Mouse (Mus musculus) heart, embryonic 13.5 days (tissue): ENCODE measurements around the gene Arl2. TPM values are rescaled to one million over a fixed set of nuclear protein-coding genes. Genes with fewer than 3 reads are reported as not detected.

ENCODE experiments used
- ATAC-seq: fragments of 200-750 bp; cut with Nextera tagmentation; 2 replicates; pipeline ENCODE4 v1.8.0; 2017; ENCODE audit warnings: moderate TSS enrichment; ENCODE audit not compliant: insufficient number of reproducible peaks, low FRiP score, low TSS enrichment; ENCODE audit errors: extremely low read depth
- H3K27ac ChIP-seq: fragments of 300-500 bp; sonication (generic); replicated peaks from 2 replicates; pipeline ENCODE4 v1.5.1; 2015; ENCODE audit warnings: moderate library complexity, mild to moderate bottlenecking, inconsistent platforms
- H3K27me3 ChIP-seq: fragments of 300-500 bp; sonication (generic); replicated peaks from 2 replicates; pipeline ENCODE4 v1.6.1; 2015; ENCODE audit warnings: mild to moderate bottlenecking, inconsistent platforms
- H3K36me3 ChIP-seq: fragments of 300-500 bp; sonication (generic); 2 replicates; pipeline ENCODE4 v1.6.1; 2015; ENCODE audit warnings: mild to moderate bottlenecking, inconsistent platforms
- H3K4me1 ChIP-seq: fragments of 300-500 bp; sonication (generic); 2 replicates; pipeline ENCODE4 v1.6.1; 2015; ENCODE audit warnings: inconsistent platforms
- H3K4me2 ChIP-seq: fragments of 300-500 bp; sonication (generic); 2 replicates; pipeline ENCODE4 v1.6.1; 2015; ENCODE audit warnings: inconsistent platforms, mild to moderate bottlenecking, moderate library complexity
- H3K4me3 ChIP-seq: fragments of 300-500 bp; sonication (generic); 2 replicates; pipeline ENCODE4 v1.5.1; 2015; ENCODE audit warnings: moderate library complexity, mild to moderate bottlenecking, inconsistent platforms
- H3K9ac ChIP-seq: fragments of 300-500 bp; sonication (generic); 2 replicates; pipeline ENCODE4 v1.6.1; 2015; ENCODE audit warnings: inconsistent platforms, mild to moderate bottlenecking, moderate library complexity
- H3K9me3 ChIP-seq: fragments of 300-500 bp; sonication (generic); 2 replicates; pipeline ENCODE4 v1.6.1; 2016; ENCODE audit warnings: inconsistent platforms
- WGBS: fragments of 180-500 bp; shearing (Covaris S2); methylation state at CpG from one replicate; pipeline ENCODE4 v1.1.7; 2015; ENCODE audit warnings: mixed read lengths; 5-methylcytosine and 5-hydroxymethylcytosine counted together
- polyA plus RNA-seq: library from polyadenylated mRNA; unstranded; fragments of >200 nt; fragmentation: Nextera tagmentation; extraction: Ambion mirVana; gene quantifications from 2 replicates; pipeline ENCODE4 v1.2.1, GENCODE M21; 2015

Gene Arl2
- polyA plus RNA-seq, 1 experiment from 2014 or later = 83.0 TPM

- H3K27me3 ChIP-seq = no peaks in the 10 kb centered on the region
- peak overlapping the region; percentile 61 for H3K9ac ChIP-seq
- no peaks in the 10 kb centered on the region for H3K4me1 ChIP-seq
- no peak for ATAC-seq
- WGBS = 53% methylated on average over 4 of the region's 4 CpGs
- no peak overlapping the region for H3K27ac ChIP-seq
- no peaks in the 10 kb centered on the region for H3K9me3 ChIP-seq
- no peak overlapping the region for H3K4me3 ChIP-seq
- H3K36me3 ChIP-seq = peaks cover 9% of the 10 kb centered on the region; the same call in 1 of the 2 replicates
- no peak overlapping the region for H3K4me2 ChIP-seq
Measured at GRCm38 (mm10) chr19:6104476-6104875, 36.9 kb downstream of the Arl2 start.

GRCm38 (mm10) chr19:6102169-6102853 is 39.0 kb downstream of the Arl2 start:
- 68% methylated on average over 6 of the region's 6 CpGs for WGBS
- no peak for ATAC-seq

GRCm38 (mm10) chr19:6101186-6101585 is 40.2 kb downstream of the Arl2 start:
- Histone ChIP-seq H3K4me2 (no peak overlapping the region), H3K9me3 (no peaks in the 10 kb centered on the region), H3K36me3 (peaks cover 23% of the 10 kb centered on the region), H3K27ac (no peak overlapping the region), H3K4me3 (no peak overlapping the region), H3K27me3 (no peaks in the 10 kb centered on the region), H3K4me1 (no peaks in the 10 kb centered on the region), H3K9ac (no peak overlapping the region)
- WGBS = 76% methylated on average over 6 of the region's 6 CpGs
- ATAC-seq = no peak

More at GRCm38 (mm10) chr19:6102169-6102853, 39.0 kb downstream of the Arl2 start:
- no peaks in the 10 kb centered on the region for H3K9me3 ChIP-seq
- peaks cover 18% of the 10 kb centered on the region for H3K36me3 ChIP-seq
- no peak overlapping the region for H3K27ac ChIP-seq
- no peaks in the 10 kb centered on the region for H3K27me3 ChIP-seq
- H3K4me1 ChIP-seq = no peaks in the 10 kb centered on the region
- no peak overlapping the region for H3K9ac ChIP-seq
- no peak overlapping the region for H3K4me3 ChIP-seq
- H3K4me2 ChIP-seq = no peak overlapping the region

GRCm38 (mm10) chr19:6097847-6098246 is 43.5 kb downstream of the Arl2 start:
- ATAC-seq = no peak
- H3K9ac ChIP-seq = no peak overlapping the region
- no peak overlapping the region for H3K4me3 ChIP-seq
- H3K4me2 ChIP-seq = no peak overlapping the region
- H3K27ac ChIP-seq = no peak overlapping the region
- H3K27me3 ChIP-seq = no peaks in the 10 kb centered on the region
- WGBS = 82% methylated on average over 3 of the region's 3 CpGs
- peaks cover 48% of the 10 kb centered on the region for H3K36me3 ChIP-seq
- no peaks in the 10 kb centered on the region for H3K9me3 ChIP-seq
- no peaks in the 10 kb centered on the region for H3K4me1 ChIP-seq

- Histone ChIP-seq H3K36me3 (peaks cover 74% of the 10 kb centered on the region), H3K4me2 (no peak within 1 kb of the TSS)
Measured at GRCm38 (mm10) chr19:6094119-6094518, 47.2 kb downstream of the Arl2 start, which contains the start of gene AC131692.1. AC131692.1 (plus strand) TSS chr19:6094419.

GRCm38 (mm10) chr19:6088841-6089240 is 52.5 kb downstream of the Arl2 start:
- Histone ChIP-seq H3K9me3 (no peaks in the 10 kb centered on the region), H3K9ac (no peak overlapping the region), H3K4me1 (peaks cover 16% of the 10 kb centered on the region), H3K36me3 (peaks cover 69% of the 10 kb centered on the region), H3K27me3 (no peaks in the 10 kb centered on the region), H3K4me2 (no peak overlapping the region), H3K27ac (no peak overlapping the region), H3K4me3 (no peak overlapping the region)
- 91% methylated on average over 13 of the region's 13 CpGs for WGBS
- ATAC-seq = no peak

More at GRCm38 (mm10) chr19:6094119-6094518, 47.2 kb downstream of the Arl2 start, which contains the start of gene AC131692.1:
- WGBS = 88% methylated on average over 7 of the region's 7 CpGs
- H3K9me3 ChIP-seq = no peaks in the 10 kb centered on the region
- no peaks in the 10 kb centered on the region for H3K4me1 ChIP-seq
- H3K4me3 ChIP-seq = no peak within 1 kb of the TSS
- ATAC-seq = no peak
- H3K27ac ChIP-seq = no peak within 1 kb of the TSS
- no peaks in the 10 kb centered on the region for H3K27me3 ChIP-seq
- H3K9ac ChIP-seq = no peak within 1 kb of the TSS

GRCm38 (mm10) chr19:6085417-6085879 is 55.9 kb downstream of the Arl2 start:
- Histone ChIP-seq H3K9ac (peak overlapping the region; percentile 89), H3K36me3 (peaks cover 68% of the 10 kb centered on the region), H3K4me1 (peaks cover 22% of the 10 kb centered on the region), H3K27ac (peak overlapping the region; percentile 59), H3K9me3 (no peaks in the 10 kb centered on the region), H3K4me2 (peak overlapping the region; percentile 93), H3K4me3 (peak overlapping the region; percentile 84), H3K27me3 (no peaks in the 10 kb centered on the region)
- WGBS = 0% methylated on average over 17 of the region's 17 CpGs
- ATAC-seq = no peak

GRCm38 (mm10) chr19:6084478-6085248 is 56.7 kb downstream of the Arl2 start, which contains the start of the genes Zfpl1 and Cdca5:
Zfpl1 (minus strand) TSS chr19:6084956.
Cdca5 (plus strand) TSS chr19:6084983.
- H3K27me3 ChIP-seq = no peaks in the 10 kb centered on the region
- peaks cover 22% of the 10 kb centered on the region for H3K4me1 ChIP-seq
- H3K9me3 ChIP-seq = no peaks in the 10 kb centered on the region
- peak within 1 kb of the TSS; percentile 84 for H3K4me3 ChIP-seq
- ATAC-seq = peak; percentile 79
- under 1% methylated on average over 58 of the region's 58 CpGs for WGBS
- H3K27ac ChIP-seq = peak within 1 kb of the TSS; percentile 59
- peak within 1 kb of the TSS; percentile 94 for H3K4me2 ChIP-seq
- H3K9ac ChIP-seq = peak within 1 kb of the TSS; percentile 89
- peaks cover 68% of the 10 kb centered on the region for H3K36me3 ChIP-seq

Other genes with a start within 250 kb of the Arl2 start
- 1.9 and 2.0 TPM in 2 replicates for gene Tigd3, start 247.4 kb downstream of the Arl2 start, polyA plus RNA-seq
- 98.1 and 104 TPM in 2 replicates for gene Dpf2, start 228.5 kb downstream of the Arl2 start, polyA plus RNA-seq
- 8.9 and 9.3 TPM in 2 replicates for gene Cdc42ep2, start 216.7 kb downstream of the Arl2 start, polyA plus RNA-seq
- gene Pola2, start 177.3 kb downstream of the Arl2 start, polyA plus RNA-seq = 47.2 and 49.5 TPM in 2 replicates
- gene Slc22a20, start 155.4 kb downstream of the Arl2 start, polyA plus RNA-seq = not detected in 2 replicates
- gene Capn1, start 125.7 kb downstream of the Arl2 start, polyA plus RNA-seq = 5.3 and 6.0 TPM in 2 replicates
- 17.6 and 18.6 TPM in 2 replicates for gene Syvn1, start 95.0 kb downstream of the Arl2 start, polyA plus RNA-seq
- gene Mrpl49, start 83.8 kb downstream of the Arl2 start, polyA plus RNA-seq = 59.8 and 66.3 TPM in 2 replicates
- gene Fau, start 83.7 kb downstream of the Arl2 start, polyA plus RNA-seq = 467 and 540 TPM in 2 replicates
- 21.1 and 23.1 TPM in 2 replicates for gene Znhit2, start 80.4 kb downstream of the Arl2 start, polyA plus RNA-seq
- gene Tm7sf2, start 73.2 kb downstream of the Arl2 start, polyA plus RNA-seq = 7.8 and 8.0 TPM in 2 replicates
- gene Vps51, start 64.3 kb downstream of the Arl2 start, polyA plus RNA-seq = 48.1 and 48.4 TPM in 2 replicates
- gene Tmem262, start 61.5 kb downstream of the Arl2 start, polyA plus RNA-seq = not detected in 2 replicates
- gene Gm28374, start 59.3 kb downstream of the Arl2 start, polyA plus RNA-seq = 0.83 and 0.92 TPM in 2 replicates
- gene Zfpl1, start 56.6 kb downstream of the Arl2 start, polyA plus RNA-seq = 50.7 and 53.7 TPM in 2 replicates
- gene Cdca5, start 56.6 kb downstream of the Arl2 start, polyA plus RNA-seq = 27.4 and 27.6 TPM in 2 replicates
- 0.20 and 0.28 TPM in 2 replicates for gene AC131692.1, start 47.1 kb downstream of the Arl2 start, polyA plus RNA-seq
- 0.09 and 0.24 TPM in 2 replicates for gene Naaladl1, start 35.8 kb downstream of the Arl2 start, polyA plus RNA-seq
- gene Sac3d1, start 22.9 kb downstream of the Arl2 start, polyA plus RNA-seq = 30.8 and 33.0 TPM in 2 replicates
- gene Snx15, start 13.2 kb downstream of the Arl2 start, polyA plus RNA-seq = 21.0 and 23.9 TPM in 2 replicates
- not detected in 2 replicates for gene Batf2, start 565 bp downstream of the Arl2 start, polyA plus RNA-seq
- gene Majin, start 42.8 kb upstream of the Arl2 start, polyA plus RNA-seq = not detected in 2 replicates
- gene Gpha2, start 84.8 kb upstream of the Arl2 start, polyA plus RNA-seq = 0.34 TPM in 1 of 2 replicates, not detected in the other
- 20.7 and 21.2 TPM in 2 replicates for gene Ppp2r5b, start 94.3 kb upstream of the Arl2 start, polyA plus RNA-seq
- 6.5 and 7.1 TPM in 2 replicates for gene Atg2a, start 100.1 kb upstream of the Arl2 start, polyA plus RNA-seq
- gene Ehd1, start 135.2 kb upstream of the Arl2 start, polyA plus RNA-seq = 70.0 and 72.4 TPM in 2 replicates
- gene Cdc42bpg, start 164.9 kb upstream of the Arl2 start, polyA plus RNA-seq = 0.45 and 0.60 TPM in 2 replicates
- 46.9 and 48.1 TPM in 2 replicates for gene Men1, start 193.4 kb upstream of the Arl2 start, polyA plus RNA-seq
- 12.5 and 13.5 TPM in 2 replicates for gene Map4k2, start 199.6 kb upstream of the Arl2 start, polyA plus RNA-seq
- gene Sf1, start 222.1 kb upstream of the Arl2 start, polyA plus RNA-seq = 89.2 and 89.7 TPM in 2 replicates
- gene Pygm, start 242.9 kb upstream of the Arl2 start, polyA plus RNA-seq = 203 and 219 TPM in 2 replicates